Mouse (Mus musculus) lung, adult 2 months (tissue): ENCODE results near the gene Fam133b.

ENCODE experiments used
- CTCF ChIP-seq: fragments of 200-500 bp; IDR thresholded peaks from 2 replicates; pipeline ENCODE4 v1.5.1; 2011; ENCODE audit warnings: mild to moderate bottlenecking, low read length, control low read depth; ENCODE audit not compliant: insufficient read depth
- POLR2A ChIP-seq: fragments of 200-500 bp; IDR thresholded peaks from 2 replicates; pipeline ENCODE4 v1.6.1; 2011; ENCODE audit warnings: low read depth, mild to moderate bottlenecking, control low read depth, low read length, borderline replicate concordance; ENCODE audit errors: extremely low read depth

DNA sequence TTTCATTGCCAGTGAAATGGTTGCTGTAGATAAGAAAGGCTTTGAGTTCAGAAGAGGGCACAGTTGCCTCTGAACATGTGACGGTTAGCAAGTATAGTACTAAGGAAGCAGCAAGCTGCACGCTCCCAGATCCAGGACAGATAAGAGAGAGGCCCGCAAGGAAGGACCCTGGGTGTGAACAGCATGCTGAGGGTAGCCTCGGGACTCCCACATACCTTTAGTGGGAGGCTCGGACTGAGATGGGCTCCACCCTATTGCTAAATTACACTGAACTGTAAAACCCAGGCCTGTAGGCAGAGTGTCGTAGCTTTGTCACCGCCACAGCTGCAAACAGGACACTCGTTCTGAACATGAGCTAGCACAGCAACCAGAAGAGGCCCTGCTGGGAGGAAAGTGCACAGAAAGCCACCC lies 28.7 kb upstream of the Fam133b start:
- TF ChIP-seq POLR2A (no peak), CTCF (no peak)
